Mouse (Mus musculus): ENCODE measurements around the gene Lta.

DNA sequence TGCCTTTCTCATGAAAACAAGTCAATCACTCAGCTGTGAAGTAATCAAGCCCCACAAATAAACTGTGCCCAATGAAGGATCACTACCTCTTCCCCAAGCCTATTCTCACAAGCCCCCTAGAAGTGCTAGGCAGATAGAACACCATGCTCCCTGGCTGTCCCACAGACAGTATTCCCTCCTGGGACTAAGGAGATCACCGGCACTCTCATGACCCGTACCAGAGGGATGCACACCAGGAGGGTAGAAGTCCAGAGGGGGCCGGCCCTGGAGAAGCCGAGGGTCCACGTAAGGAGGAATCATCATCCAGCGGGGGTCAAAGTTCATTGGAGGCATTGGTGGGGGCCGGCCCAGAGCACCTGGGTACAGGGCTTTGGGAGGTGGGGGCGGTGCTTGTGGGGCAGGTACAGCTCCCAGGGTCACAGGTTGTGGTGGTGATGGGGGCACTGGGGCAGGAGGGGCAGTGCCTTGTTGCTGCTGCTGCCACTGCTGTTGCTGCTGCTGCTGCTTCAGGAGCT, 47.4 kb downstream of the Lta start:
- TF ChIP-seq CTCF (IDR thresholded peaks at IDR 0.05; ENCODE audit: low read depth, low read length) (no peak), POLR2A (IDR thresholded peaks at IDR 0.05; ENCODE audit: extremely low read depth, insufficient read depth, low read length) (no peak)

Measured in liver, adult 2 months (tissue).